Mouse (Mus musculus): ENCODE measurements at regions not wholly inside any gene's neighbourhood (a gene's known extent, or its start where the extent isn't known, plus 50 kb on each side); places are given as distances from the start of the nearest gene placed in this dataset.
A peak's percentile ranks its signal among the peaks of the same experiment; 100 is the strongest.
"Not testable (repeated sequence)": the region's sequence is repeated elsewhere in the genome, so short reads cannot be mapped to it uniquely, and the experiment has no call there.

GRCm38 (mm10) chr8:71026424-71026890, 120.7 kb downstream of the Map1s start:
- H3K9ac ChIP-seq; H3K4me1 ChIP-seq (replicated peaks); H3K27me3 ChIP-seq; H3K27ac ChIP-seq; H3K9me3 ChIP-seq (replicated peaks); H3K36me3 ChIP-seq: not testable (repeated sequence)
- Histone ChIP-seq H3K4me3 (peak overlapping the region; percentile 28), H3K4me2 (peak overlapping the region; percentile 53)
- 4% methylated on average over 17 of the region's 17 CpGs for WGBS
- ATAC-seq (replicated peaks; ENCODE audit: insufficient number of reproducible peaks, insufficient read depth, low FRiP score, low read depth) = 0 out of 2 replicates have a peak, but pooled peaks have one; percentile 35

DNA sequence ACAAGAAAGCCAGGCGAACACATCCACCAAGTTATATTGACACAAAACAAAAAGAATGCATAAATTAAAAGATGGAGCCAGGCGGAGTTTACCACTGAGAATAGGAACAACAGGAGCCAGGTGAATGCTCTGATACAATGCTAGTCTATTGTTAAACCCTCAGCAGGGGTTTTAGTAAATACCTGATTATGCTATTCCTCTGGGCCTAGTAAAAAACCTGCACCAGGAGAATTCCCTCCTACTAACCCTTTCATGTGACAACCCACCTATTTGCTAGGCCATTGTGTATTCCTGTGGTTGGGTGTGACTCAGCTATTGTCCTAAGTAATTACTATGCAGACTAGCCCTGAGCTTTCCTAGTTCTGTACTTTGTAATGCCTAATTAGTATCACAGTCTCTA, 122.8 kb downstream of the Map1s start:
- H3K4me3 ChIP-seq; H3K4me1 ChIP-seq (replicated peaks); H3K36me3 ChIP-seq; H3K4me2 ChIP-seq; H3K27ac ChIP-seq; H3K9me3 ChIP-seq (replicated peaks); H3K9ac ChIP-seq; ATAC-seq (replicated peaks; ENCODE audit: insufficient number of reproducible peaks, insufficient read depth, low FRiP score, low read depth); H3K27me3 ChIP-seq: not testable (repeated sequence)
- WGBS = 79% methylated on average over 2 of the region's 2 CpGs

All from heart, embryonic 15.5 days (tissue).